Mouse (Mus musculus): ENCODE measurements around the gene Scube1. TPM values are rescaled to one million over a fixed set of nuclear protein-coding genes. Genes with fewer than 3 reads are reported as not detected.

Scube1 gene
- 9.1 and 10.4 TPM in 2 replicates for polyA plus RNA-seq (2015; fragmentation: Nextera tagmentation; extraction: Ambion mirVana)

GRCm38 (mm10) chr15:83724886-83725269 lies at the start of gene Scube1:
Gene Scube1, minus strand, starts transcription at chr15:83725021.
- H3K9me3 ChIP-seq (replicated peaks): no peaks in the 10 kb centered on the region
- peaks cover 33% of the 10 kb centered on the region for H3K4me1 ChIP-seq
- peak; percentile 96 for ATAC-seq (ENCODE audit: low FRiP score)
- H3K9ac ChIP-seq (replicated peaks): peak within 1 kb of the TSS; percentile 70
- H3K27me3 ChIP-seq (replicated peaks): peaks cover 18% of the 10 kb centered on the region; the same call in 1 of the 2 replicates
- peak within 1 kb of the TSS; percentile 95 for H3K4me2 ChIP-seq
- WGBS: under 1% methylated on average over 39 of the region's 51 CpGs
- H3K27ac ChIP-seq (replicated peaks): peak within 1 kb of the TSS; percentile 56; the same call in 1 of the 2 replicates
- H3K36me3 ChIP-seq: 0 out of 2 replicates have a peak, but pooled peaks cover 2% of the 10 kb centered on the region
- peak within 1 kb of the TSS; percentile 71 for H3K4me3 ChIP-seq (replicated peaks)

- Histone ChIP-seq H3K9me3 (replicated peaks) (no peaks in the 10 kb centered on the region), H3K9ac (replicated peaks) (no peak overlapping the region), H3K27ac (replicated peaks) (no peak overlapping the region), H3K4me3 (replicated peaks) (no peak overlapping the region), H3K4me1 (no peaks in the 10 kb centered on the region), H3K27me3 (replicated peaks) (peaks cover 9% of the 10 kb centered on the region), H3K4me2 (no peak overlapping the region), H3K36me3 (no peaks in the 10 kb centered on the region)
- WGBS: 85% methylated on average over 4 of the region's 4 CpGs
- no peak for ATAC-seq (ENCODE audit: low FRiP score)
These were observed 48.1 kb upstream of the Scube1 start for GRCm38 (mm10) chr15:83772953-83773352.

- H3K27me3 ChIP-seq (replicated peaks): peaks cover 4% of the 10 kb centered on the region
- H3K9me3 ChIP-seq (replicated peaks): no peaks in the 10 kb centered on the region
- H3K9ac ChIP-seq (replicated peaks): no peak overlapping the region
- ATAC-seq (ENCODE audit: low FRiP score): no peak
- no peaks in the 10 kb centered on the region for H3K4me1 ChIP-seq
- H3K36me3 ChIP-seq: no peaks in the 10 kb centered on the region
- WGBS: 57% methylated on average over 5 of the region's 5 CpGs
- H3K4me3 ChIP-seq (replicated peaks): no peak overlapping the region
- H3K27ac ChIP-seq (replicated peaks): no peak overlapping the region
- no peak overlapping the region for H3K4me2 ChIP-seq
These were observed 47.6 kb upstream of the Scube1 start for GRCm38 (mm10) chr15:83772460-83772859.

- Histone ChIP-seq H3K27ac (replicated peaks) (no peak overlapping the region), H3K4me1 (no peaks in the 10 kb centered on the region), H3K4me3 (replicated peaks) (no peak overlapping the region), H3K27me3 (replicated peaks) (no peaks in the 10 kb centered on the region), H3K4me2 (no peak overlapping the region), H3K9me3 (replicated peaks) (no peaks in the 10 kb centered on the region), H3K9ac (replicated peaks) (no peak overlapping the region), H3K36me3 (no peaks in the 10 kb centered on the region)
- ATAC-seq (ENCODE audit: low FRiP score): no peak
- 69% methylated on average over 8 of the region's 8 CpGs for WGBS
These were observed 46.7 kb upstream of the Scube1 start for GRCm38 (mm10) chr15:83771346-83772053.

GRCm38 (mm10) chr15:83765388-83766029 lies 40.7 kb upstream of the Scube1 start:
- Histone ChIP-seq H3K27ac (replicated peaks) (no peak overlapping the region), H3K4me1 (peaks cover 5% of the 10 kb centered on the region), H3K4me3 (replicated peaks) (no peak overlapping the region), H3K36me3 (no peaks in the 10 kb centered on the region), H3K4me2 (no peak overlapping the region), H3K9ac (replicated peaks) (no peak overlapping the region), H3K27me3 (replicated peaks) (no peaks in the 10 kb centered on the region), H3K9me3 (replicated peaks) (no peaks in the 10 kb centered on the region)
- WGBS: 18% methylated on average over 6 of the region's 6 CpGs
- ATAC-seq (ENCODE audit: low FRiP score): no peak

GRCm38 (mm10) chr15:83761512-83761911 lies 36.7 kb upstream of the Scube1 start:
- 88% methylated on average over 13 of the region's 13 CpGs for whole genome bisulfite sequencing
- Histone ChIP-seq H3K9ac (replicated peaks) (no peak overlapping the region), H3K9me3 (replicated peaks) (no peaks in the 10 kb centered on the region), H3K27me3 (replicated peaks) (no peaks in the 10 kb centered on the region), H3K27ac (replicated peaks) (no peak overlapping the region), H3K36me3 (no peaks in the 10 kb centered on the region), H3K4me2 (no peak overlapping the region), H3K4me1 (peaks cover 5% of the 10 kb centered on the region), H3K4me3 (replicated peaks) (no peak overlapping the region)
- ATAC-seq (ENCODE audit: low FRiP score): no peak

GRCm38 (mm10) chr15:83760683-83761082 lies 35.9 kb upstream of the Scube1 start:
- Histone ChIP-seq H3K27me3 (replicated peaks) (no peaks in the 10 kb centered on the region), H3K27ac (replicated peaks) (no peak overlapping the region), H3K9me3 (replicated peaks) (no peaks in the 10 kb centered on the region), H3K36me3 (no peaks in the 10 kb centered on the region), H3K4me1 (peaks cover 5% of the 10 kb centered on the region), H3K4me3 (replicated peaks) (no peak overlapping the region), H3K4me2 (no peak overlapping the region), H3K9ac (replicated peaks) (no peak overlapping the region)
- no peak; the same call in 1 of the 2 replicates for ATAC-seq (ENCODE audit: low FRiP score)
- WGBS: 4% methylated on average over 10 of the region's 10 CpGs

GRCm38 (mm10) chr15:83758958-83759357 lies 34.1 kb upstream of the Scube1 start:
- no peaks in the 10 kb centered on the region for H3K9me3 ChIP-seq (replicated peaks)
- H3K27ac ChIP-seq (replicated peaks): no peak overlapping the region
- 13% methylated on average over 4 of the region's 4 CpGs for WGBS
- no peak for ATAC-seq (ENCODE audit: low FRiP score)
- no peaks in the 10 kb centered on the region for H3K27me3 ChIP-seq (replicated peaks)
- no peaks in the 10 kb centered on the region for H3K36me3 ChIP-seq
- no peak overlapping the region for H3K9ac ChIP-seq (replicated peaks)
- no peak overlapping the region for H3K4me3 ChIP-seq (replicated peaks)
- H3K4me1 ChIP-seq: peaks cover 5% of the 10 kb centered on the region
- no peak overlapping the region for H3K4me2 ChIP-seq

GRCm38 (mm10) chr15:83756742-83757141 lies 31.9 kb upstream of the Scube1 start:
- Histone ChIP-seq H3K36me3 (no peaks in the 10 kb centered on the region), H3K9me3 (replicated peaks) (no peaks in the 10 kb centered on the region), H3K9ac (replicated peaks) (no peak overlapping the region), H3K4me3 (replicated peaks) (no peak overlapping the region), H3K27ac (replicated peaks) (no peak overlapping the region), H3K4me1 (peaks cover 3% of the 10 kb centered on the region), H3K27me3 (replicated peaks) (no peaks in the 10 kb centered on the region), H3K4me2 (no peak overlapping the region)
- ATAC-seq (ENCODE audit: low FRiP score): no peak
- WGBS: 34% methylated on average over 9 of the region's 9 CpGs

GRCm38 (mm10) chr15:83749436-83749835 lies 24.6 kb upstream of the Scube1 start:
- Histone ChIP-seq H3K9me3 (replicated peaks) (no peaks in the 10 kb centered on the region), H3K27ac (replicated peaks) (no peak overlapping the region), H3K4me1 (no peaks in the 10 kb centered on the region), H3K27me3 (replicated peaks) (no peaks in the 10 kb centered on the region), H3K9ac (replicated peaks) (no peak overlapping the region), H3K4me2 (no peak overlapping the region), H3K36me3 (no peaks in the 10 kb centered on the region), H3K4me3 (replicated peaks) (no peak overlapping the region)
- 56% methylated on average over 9 of the region's 9 CpGs for WGBS
- no peak for ATAC-seq (ENCODE audit: low FRiP score)

- Histone ChIP-seq H3K9ac (replicated peaks) (no peak overlapping the region), H3K27me3 (replicated peaks) (no peaks in the 10 kb centered on the region), H3K9me3 (replicated peaks) (no peaks in the 10 kb centered on the region), H3K4me1 (no peaks in the 10 kb centered on the region), H3K4me2 (no peak overlapping the region), H3K36me3 (no peaks in the 10 kb centered on the region), H3K4me3 (replicated peaks) (no peak overlapping the region), H3K27ac (replicated peaks) (no peak overlapping the region)
- ATAC-seq (ENCODE audit: low FRiP score): no peak
- 80% methylated on average over 6 of the region's 6 CpGs for WGBS
These were observed 24.2 kb upstream of the Scube1 start for GRCm38 (mm10) chr15:83748986-83749385.

- Histone ChIP-seq H3K9ac (replicated peaks) (no peak overlapping the region), H3K4me2 (no peak overlapping the region), H3K4me1 (0 out of 2 replicates have a peak, but pooled peaks cover 3% of the 10 kb centered on the region), H3K4me3 (replicated peaks) (no peak overlapping the region), H3K9me3 (replicated peaks) (no peaks in the 10 kb centered on the region), H3K27ac (replicated peaks) (no peak overlapping the region), H3K36me3 (no peaks in the 10 kb centered on the region), H3K27me3 (replicated peaks) (no peaks in the 10 kb centered on the region)
- 63% methylated on average over 16 of the region's 16 CpGs for WGBS
- no peak for ATAC-seq (ENCODE audit: low FRiP score)
These were observed 21.5 kb upstream of the Scube1 start for GRCm38 (mm10) chr15:83746311-83746710.
